Mouse (Mus musculus): ENCODE data around the gene Cd164.

The Cd164 gene

GRCm38 (mm10) chr10:41518981-41519618 is at the start of gene Cd164:
Cd164 (plus strand) TSS chr10:41519414.
- DNase-seq (ENCODE audit: low spot score in 2 of 2): peak; percentile 88 to 93

DNA sequence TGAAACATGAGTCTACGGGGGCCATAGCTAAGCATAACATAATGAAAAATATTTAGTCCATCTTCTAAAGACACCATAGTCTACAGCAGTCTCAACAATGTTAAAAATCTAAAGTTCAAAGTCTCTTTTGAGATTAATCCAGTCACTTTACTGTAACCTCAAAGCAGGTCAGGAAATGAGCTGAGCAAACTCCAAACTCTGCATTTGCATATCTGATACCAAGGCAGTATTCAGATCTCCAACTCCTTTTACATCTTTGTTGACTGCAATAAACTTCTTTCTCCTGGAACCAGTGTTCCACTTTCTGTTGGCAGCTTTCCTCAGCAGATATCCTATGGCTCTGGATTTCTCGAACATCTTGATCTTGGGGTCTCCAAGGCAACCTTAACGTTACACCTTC is 48.5 kb upstream of the Cd164 start:
- DNase-seq (ENCODE audit: low spot score in 2 of 2): no peak

DNA sequence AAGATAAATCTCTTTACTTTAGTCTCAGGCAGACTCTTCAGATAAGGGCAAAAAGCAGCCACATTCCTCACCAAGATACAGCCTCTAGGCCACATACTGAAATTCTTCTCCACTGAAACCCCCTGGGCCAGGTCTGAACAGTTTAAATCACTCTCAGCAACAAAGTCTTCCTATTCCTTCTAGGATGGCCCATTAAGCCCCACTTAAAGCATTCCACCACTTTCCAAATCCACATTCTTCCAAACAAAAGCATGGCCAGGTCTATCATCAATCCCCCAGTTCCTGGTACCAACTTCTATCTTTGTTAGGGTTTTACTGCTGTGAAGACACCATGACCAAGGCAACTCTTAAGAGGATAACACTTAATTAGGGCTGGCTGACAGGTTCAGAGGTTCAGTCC is 46.7 kb upstream of the Cd164 start:
- DNase-seq (ENCODE audit: low spot score in 2 of 2): no peak

DNA sequence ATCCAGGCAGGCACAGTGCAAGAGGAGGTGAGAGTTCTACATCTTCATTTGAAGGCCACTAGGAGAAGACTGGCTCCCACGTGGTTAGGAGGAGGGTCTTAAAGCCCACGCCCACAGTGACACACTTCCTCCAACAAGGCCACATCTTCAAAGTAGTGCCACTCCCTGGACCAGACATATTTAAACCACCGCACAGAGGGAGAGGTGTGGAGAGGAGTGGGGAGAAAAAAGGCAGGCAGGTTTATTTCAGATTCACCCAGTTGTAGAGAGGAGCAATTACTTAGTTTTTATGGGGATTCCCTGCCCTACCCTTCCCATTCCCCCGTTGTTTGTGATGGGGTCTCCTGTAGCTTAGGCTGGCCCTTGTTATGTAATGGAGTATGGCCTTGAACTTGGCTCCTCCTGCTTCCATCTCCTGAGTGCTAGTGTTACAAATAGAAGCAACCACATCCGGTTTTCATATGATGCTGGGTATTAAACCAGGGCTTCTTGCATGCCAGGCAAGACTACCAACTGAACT is 46.2 kb upstream of the Cd164 start:
- no peak for DNase-seq (ENCODE audit: low spot score in 2 of 2)

DNA sequence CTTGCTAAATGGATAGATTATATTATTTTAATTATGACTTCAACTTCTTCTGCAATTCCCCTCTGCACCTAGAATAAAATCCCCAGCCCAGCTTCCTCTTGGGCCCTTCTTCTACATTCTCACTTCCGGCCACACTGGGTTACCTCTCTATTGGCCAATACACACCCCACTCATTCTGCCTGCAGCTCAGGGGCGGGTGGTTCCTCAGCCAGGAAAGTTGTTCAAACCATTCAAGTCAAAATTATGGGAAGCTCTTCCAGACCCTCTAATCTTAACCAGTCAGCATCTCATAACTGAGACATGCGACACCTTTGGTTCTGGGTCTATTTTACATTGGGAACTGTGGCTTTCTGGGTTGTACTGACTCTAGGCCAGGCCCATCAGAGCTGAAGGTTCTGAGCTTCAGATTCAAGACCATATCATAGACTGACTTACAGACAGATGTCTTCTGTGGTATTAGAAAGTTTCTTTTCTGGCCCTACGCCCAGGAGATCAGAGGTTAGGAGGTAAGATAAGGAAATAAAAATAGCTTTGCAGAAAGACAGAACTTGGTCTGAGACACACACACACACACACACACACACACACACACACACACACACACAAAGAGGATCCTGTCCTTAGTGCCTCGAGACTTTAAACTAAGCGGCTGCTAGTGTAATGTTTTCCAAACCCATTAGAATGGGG is 45.3 kb upstream of the Cd164 start:
- no peak for DNase-seq (ENCODE audit: low spot score in 2 of 2)

DNA sequence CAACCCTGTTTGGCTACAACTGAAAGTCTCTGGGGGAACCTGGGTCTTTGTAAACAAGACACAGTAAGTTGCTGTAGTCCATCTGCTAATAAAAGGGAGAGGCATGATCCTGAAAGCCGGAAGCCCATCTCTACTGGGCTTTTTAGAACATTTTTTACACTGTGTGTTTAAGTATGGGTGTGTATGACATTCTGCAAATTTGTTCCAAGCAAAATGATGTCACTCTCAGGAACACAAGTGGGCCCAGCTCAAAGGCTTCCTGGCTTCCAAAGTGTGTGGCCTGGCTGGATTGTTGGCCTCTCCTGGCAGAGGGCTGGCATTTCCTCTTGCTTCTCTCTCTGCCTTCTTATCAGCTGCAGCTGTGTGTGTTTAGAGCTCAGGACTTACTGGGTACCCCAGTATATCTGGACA is 44.2 kb upstream of the Cd164 start:
- no peak for DNase-seq (ENCODE audit: low spot score in 2 of 2)

- DNase-seq (ENCODE audit: low spot score in 2 of 2): peak; percentile 56 to 63
These were observed 42.8 kb upstream of the Cd164 start, which contains the start of gene Mical1 for GRCm38 (mm10) chr10:41476171-41477017. Mical1 (plus strand) TSS chr10:41476314.

DNA sequence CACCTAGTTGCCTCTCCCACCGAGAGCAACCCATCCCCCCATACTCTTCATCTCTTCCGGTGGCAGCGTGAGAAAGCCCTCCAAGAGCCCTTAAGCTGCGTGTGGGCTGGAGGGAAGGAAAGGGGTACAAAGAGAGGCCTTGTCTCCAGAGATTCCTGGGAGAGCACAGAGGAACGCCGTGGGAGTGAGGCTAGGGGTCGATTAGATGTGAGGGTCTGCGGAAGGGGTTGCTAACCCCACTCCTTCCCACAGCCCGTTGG is 42.3 kb upstream of the Cd164 start:
- peak; percentile 49 to 69 for DNase-seq (ENCODE audit: low spot score in 2 of 2)

DNA sequence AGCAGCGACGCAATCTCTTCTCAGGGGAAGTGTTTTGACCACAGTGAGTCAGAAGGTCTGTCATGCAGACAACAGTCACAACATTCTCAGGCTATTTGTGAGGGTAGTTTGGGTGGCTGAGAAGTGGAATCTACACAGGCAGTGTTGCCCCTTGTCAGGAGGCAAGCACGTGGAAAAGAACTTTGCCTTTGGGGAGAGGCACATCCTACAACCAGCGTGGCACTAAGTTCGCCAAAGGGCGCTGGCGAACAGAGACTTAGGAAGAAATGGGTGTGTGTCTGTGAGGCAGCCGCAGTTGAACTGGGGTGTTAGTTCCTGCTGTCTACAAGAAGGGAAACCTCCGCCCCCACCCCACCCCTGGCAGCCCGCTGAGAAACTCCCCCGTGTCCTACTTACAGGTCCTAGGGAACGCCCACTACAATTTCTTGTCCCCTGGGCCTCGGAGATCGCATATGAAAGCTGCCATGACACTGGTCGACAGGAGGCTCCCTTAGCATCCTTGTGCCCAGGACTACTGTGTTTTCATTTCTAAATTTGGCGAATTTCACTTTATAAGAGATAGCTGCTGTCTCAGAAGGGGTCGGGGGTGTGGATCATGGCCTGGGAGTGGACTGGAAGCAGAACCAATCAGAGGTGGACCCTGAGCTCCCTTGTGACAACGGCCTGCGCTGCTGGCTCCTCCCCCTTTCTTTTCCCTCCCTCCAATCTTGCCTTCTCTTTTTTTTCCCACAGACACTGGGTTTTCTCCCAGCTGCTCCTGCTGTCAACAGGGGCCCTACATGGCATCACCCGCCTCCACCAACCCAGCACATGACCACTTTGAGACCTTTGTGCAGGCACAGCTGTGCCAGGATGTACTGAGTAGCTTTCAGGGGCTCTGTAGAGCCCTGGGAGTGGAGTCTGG is 41.7 kb upstream of the Cd164 start:
- DNase-seq (ENCODE audit: low spot score in 2 of 2): peak; percentile 67 to 68

DNA sequence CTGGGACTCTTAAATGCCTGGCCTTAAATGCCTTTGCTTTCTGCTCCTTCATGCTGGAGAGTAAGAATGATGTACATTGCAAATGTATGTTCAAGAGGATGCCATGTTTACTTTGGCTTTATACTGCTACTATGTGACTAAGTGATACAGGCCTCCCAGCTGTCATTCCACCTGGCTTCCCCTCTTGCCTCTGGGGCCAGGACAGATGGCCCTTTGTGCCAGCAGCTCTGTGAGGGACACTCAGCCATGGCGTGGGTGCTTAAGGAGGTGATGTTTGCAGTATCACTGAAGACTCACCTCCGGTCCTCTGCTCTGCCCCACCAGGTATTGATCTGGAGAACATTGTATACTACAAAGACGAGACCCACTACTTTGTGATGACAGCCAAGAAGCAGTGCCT is 39.3 kb upstream of the Cd164 start:
- DNase-seq (ENCODE audit: low spot score in 2 of 2): no peak

GRCm38 (mm10) chr10:41480938-41481880 is 38.0 kb upstream of the Cd164 start:
- DNase-seq (ENCODE audit: low spot score in 2 of 2): no peak

GRCm38 (mm10) chr10:41482446-41482845 is 36.8 kb upstream of the Cd164 start:
- DNase-seq (ENCODE audit: low spot score in 2 of 2): no peak

DNA sequence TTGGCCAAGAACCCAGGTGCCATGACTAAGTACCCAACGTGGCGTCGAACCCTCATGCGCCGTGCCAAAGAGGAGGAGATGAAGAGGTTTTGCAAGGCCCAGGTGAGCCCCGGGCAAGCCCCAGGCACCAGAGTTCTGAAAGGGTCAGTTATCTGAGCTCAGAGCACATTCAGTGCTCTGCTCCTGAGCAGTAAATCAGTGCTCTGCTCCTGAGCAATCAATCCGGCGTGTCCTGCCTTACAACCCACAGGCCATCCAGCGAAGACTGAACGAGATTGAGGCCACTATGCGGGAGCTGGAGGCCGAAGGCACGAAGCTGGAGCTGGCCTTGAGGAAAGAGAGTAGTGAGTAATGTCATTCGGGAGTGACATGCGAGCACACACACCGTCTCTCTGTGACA is 33.4 kb upstream of the Cd164 start:
- no peak for DNase-seq (ENCODE audit: low spot score in 2 of 2)

DNA sequence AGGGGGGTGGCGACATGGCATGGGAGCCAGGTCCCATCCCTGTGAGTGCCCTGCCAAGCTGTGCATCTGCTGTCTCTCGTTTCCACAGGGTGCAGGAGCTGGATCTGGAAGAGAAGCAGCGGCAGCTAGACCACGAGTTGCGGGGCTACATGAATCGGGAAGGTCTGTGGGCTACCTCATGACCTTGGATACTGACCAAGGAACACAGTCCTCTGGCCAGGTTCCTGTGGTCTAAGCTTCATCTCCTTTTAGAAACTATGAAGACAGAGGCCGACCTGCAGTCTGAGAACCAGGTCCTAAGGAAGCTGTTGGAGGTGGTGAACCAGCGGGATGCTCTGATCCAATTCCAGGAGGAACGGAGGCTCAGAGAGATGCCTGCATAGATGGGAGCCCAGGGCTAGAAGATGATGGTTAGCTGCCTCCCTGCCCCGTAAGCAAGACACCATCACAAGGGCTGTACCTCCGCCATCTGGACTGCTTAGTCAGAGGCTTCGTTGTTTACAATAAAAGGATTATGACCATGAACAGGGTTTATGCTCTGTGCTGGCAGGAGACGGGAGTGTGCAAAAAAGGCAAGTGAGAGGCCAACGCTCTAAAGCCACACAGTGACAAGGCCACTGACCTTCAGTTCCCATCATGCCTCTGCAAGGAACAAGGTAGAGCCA is 32.6 kb upstream of the Cd164 start:
- no peak for DNase-seq (ENCODE audit: low spot score in 2 of 2)

DNA sequence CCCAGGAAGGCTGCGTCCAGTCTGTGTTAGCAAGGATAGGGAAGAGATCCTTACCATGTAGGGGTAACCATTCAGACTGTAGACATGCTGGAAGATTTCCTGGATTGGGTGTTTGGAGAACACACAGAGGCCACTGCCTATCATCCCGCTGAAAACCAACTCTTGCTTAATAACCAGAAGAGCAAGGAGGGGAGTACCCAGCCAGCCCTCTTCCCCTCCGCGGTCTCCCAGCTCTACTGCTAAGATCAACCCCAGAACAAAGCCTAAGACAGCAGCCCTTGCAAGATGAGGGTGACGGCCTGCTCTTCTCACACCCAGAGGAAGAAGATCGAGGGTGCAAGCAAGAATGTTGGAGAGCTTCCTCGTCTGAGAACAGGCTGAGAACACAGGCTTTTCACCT is 30.3 kb upstream of the Cd164 start:
- DNase-seq (ENCODE audit: low spot score in 2 of 2): no peak

GRCm38 (mm10) chr10:41489294-41489693 is 29.9 kb upstream of the Cd164 start:
- DNase-seq (ENCODE audit: low spot score in 2 of 2): no peak

DNA sequence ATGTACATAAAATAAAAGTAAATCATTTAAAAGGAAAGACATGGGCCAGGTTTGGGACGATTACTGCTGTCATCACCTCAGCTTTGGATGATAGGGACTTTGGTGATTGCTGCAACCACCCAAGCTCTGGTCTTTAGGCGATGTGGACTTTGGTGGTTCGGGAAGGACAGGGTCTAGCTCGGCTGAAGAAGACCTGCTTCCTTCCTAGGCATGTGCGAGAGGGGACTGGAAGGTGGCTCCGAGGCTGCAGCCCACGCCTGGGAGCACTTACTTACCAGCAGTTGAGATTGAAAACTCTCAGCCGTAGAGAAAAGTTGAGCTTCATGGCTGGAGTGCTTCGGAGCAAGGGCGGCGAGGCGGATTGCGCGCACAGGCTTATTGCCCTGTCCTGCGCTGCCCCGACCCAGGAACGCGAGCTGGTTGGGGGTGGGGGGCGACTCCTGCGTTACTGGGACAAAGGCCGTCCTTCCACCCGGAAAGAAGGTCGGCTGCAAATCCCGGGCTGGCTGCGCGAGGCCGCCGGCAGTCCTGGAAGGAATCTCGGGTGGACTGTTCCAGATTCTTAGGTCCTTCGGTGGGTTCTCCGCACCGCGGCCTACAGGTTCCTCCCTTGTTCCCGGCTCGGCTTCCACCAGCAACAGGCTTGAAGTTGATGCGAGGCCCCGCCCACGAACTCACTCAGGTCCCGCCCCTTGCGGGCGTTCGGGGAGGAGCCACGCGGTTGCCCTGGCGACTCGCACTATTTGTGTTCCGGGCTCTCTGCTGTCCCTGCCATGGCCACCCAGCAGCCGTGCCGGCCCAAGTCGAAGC is 29.3 kb upstream of the Cd164 start, which contains the start of the genes Smpd2 and Ppil6:
Smpd2 (minus strand) TSS at position 662 of the 810 bp plus-strand sequence.
Ppil6 (plus strand) TSS at position 732 of the 810 bp plus-strand sequence.
- DNase-seq (ENCODE audit: low spot score in 2 of 2): peak; percentile 88 to 90

DNA sequence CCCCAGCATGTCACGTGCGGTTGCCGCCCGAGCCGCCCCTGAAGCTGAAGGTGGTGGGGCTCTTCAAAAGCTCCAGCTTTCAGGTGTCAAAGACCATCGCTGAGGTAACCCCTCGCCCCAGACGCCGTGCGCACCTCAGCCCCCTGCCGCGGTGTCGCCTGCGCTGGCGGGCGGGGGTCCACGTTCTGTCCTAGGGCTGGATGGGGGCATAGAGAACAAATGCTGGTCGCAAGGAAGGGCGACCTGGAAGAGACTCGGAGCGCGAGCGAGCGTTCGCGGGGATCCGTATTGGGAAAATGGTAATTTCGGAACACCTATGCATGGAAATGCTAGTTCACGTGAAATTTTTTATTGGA is 28.7 kb upstream of the Cd164 start:
- no peak for DNase-seq (ENCODE audit: low spot score in 2 of 2)

- no peak for DNase-seq (ENCODE audit: low spot score in 2 of 2)
These were observed 28.1 kb upstream of the Cd164 start for GRCm38 (mm10) chr10:41491111-41491510.
